Mouse (Mus musculus) thymus, postnatal 25 days (tissue): ENCODE data around the gene Gng2.
A peak's percentile ranks its signal among the peaks of the same experiment; 100 is the strongest.

Experiments
- DNase-seq: peaks from one replicate; pipeline ENCODE4 v3.0.0; 2022

Gene Gng2

GRCm38 (mm10) chr14:19858808-19859776, 118.3 kb downstream of the Gng2 start:
- no peak for DNase-seq

GRCm38 (mm10) chr14:19858279-19858678, 119.1 kb downstream of the Gng2 start:
- no peak for DNase-seq

DNA sequence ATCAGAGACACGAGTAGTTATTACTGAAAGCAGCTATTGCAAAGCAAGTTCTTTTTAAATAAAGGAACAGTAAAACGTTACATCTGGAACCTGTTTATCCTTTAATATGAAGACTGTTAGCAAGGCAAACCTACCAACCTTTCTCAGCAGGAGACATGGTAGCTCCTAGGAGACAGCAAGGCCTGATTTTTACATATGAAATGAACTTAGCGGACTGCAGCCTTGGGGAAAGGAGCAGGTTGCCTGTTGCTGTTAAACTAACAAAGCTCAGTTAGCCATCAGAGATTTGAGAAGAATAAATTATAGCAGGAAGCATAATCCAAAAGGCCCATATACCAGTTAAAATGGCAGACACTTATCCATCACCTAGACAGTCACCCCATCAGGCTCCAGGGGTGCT, 124.0 kb downstream of the Gng2 start:
- no peak for DNase-seq

- DNase-seq: peak; percentile 68
Observed at GRCm38 (mm10) chr14:19839600-19840332, 137.7 kb downstream of the Gng2 start.

GRCm38 (mm10) chr14:19836289-19836688, 141.1 kb downstream of the Gng2 start:
- DNase-seq: no peak

DNA sequence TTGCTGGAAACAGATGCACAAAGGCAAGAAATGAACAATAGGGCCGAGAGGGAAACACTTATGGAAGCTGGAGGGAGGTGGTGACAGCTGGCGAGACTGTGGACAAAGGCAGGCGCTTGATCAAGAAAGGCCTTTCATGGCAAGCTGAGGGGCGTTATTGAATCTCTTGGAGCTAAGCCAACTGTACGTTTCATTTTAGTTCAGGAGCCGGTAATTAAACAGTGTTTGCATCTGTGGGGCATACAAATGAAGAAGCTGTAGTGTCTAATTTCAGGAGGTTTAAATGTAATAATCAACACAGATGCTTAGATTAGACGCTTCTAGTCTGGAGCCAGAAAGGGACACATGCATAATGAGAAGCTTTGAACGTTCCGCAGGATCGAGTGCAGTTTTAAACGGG, 151.9 kb downstream of the Gng2 start:
- no peak for DNase-seq

DNA sequence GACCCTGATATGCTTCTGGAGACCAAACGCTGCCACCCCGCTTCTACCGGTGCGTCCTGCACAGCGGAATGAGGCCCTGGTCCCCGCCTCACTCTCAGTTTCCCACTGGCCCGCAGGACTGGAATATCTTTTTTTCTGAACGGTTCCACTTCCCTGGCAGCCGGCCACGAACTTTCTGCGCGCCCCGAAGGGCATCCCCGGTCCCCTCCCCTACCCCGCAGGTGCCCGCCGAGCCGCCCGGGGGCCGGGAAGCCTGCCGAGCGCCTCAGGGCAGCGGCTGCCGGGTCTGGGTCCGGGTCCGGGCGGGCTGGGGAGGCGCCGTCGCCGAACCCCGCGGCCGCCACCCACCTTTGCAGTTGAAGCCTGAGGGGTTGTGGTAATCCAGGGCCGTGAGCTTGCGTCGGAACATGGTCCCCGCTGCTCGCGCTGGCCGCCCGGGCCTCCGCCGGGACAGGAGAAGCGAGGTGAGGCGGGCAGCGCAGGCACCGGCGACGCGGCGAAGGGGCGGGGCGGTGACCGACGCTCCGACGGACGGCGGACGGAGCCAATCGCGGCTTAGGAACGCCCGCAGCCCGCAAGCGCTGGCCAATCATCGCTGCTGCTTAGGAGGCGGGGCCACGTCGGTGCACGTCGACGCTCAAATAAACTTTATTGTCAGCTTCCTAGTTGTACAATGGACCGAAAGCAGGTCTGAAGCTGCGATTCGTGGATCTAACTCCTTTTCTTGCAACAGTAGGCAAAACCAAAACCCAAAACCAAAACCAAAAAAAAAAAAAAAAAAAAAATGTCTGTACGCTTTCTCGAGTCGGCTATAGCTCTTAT, 153.9 kb downstream of the Gng2 start, which contains the start of gene Rtraf:
Gene Rtraf (minus strand): TSS at position 504 of the 822 bp plus-strand sequence.
- peak; percentile 92 for DNase-seq
